Mouse (Mus musculus) heart, postnatal 10 days (tissue): ENCODE measurements at regions not wholly inside any gene's neighbourhood (a gene's known extent, or its start where the extent isn't known, plus 50 kb on each side); places are given as distances from the start of the nearest gene placed in this dataset.

Experiments used
- DNase-seq, 2 experiments: peaks; one replicate each; pipeline ENCODE4 v3.0.0; 2021
- intact Hi-C: fragments of 180-260 bp; cut with DNase I; formaldehyde crosslinking; loops from one replicate; pipeline ENCODE4 v1.15.1; 2025

DNA sequence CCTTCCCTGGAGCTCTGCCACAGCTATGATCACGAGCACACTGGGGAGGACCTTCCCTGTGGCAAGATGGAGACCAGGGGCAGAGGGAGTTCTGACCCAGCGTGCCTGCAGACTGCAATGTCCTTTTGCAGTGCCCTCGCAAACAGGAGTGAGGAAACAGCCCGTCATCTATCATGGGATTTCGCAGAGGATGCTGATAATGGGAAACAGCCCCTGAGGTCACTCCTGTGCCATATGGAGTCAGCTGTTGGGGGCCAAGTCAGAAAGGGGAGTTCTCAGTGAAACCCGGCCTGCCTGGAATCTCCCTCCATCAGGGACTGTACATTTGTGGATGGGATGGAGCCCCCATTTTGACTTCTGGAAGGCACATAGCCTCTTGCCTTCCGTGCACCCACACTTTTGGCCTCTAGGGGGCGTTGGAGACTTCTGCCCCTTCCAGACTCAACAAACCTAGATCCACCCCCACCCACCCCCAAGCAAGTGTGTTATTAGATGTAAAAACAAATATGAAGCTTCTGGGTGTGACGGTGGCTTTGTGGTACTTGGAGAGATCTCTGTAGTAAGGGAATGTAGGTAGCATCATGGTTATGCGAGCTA lies 98.1 kb downstream of the Kdr start:
- DNase-seq, result peak; percentile 31 to 39
- intact Hi-C loops, result no loop called here

GRCm38 (mm10) chr5:75878361-75878760 lies 99.9 kb downstream of the Kdr start:
- DNase-seq, result peak; percentile 45 to 55

GRCm38 (mm10) chr5:75877609-75877971 lies 100.7 kb downstream of the Kdr start:
- no peak for DNase-seq
- intact Hi-C loops, result loop anchor here (2.0 kb wide), 1 partner anchor 45 kb away; no protein-coding TSS in a partner anchor

More at GRCm38 (mm10) chr5:75878361-75878760, 99.9 kb downstream of the Kdr start:
- intact Hi-C loops, result loop anchor here (2.0 kb wide), 1 partner anchor 18 kb away; no protein-coding TSS in a partner anchor

GRCm38 (mm10) chr5:75876871-75877608 lies 101.2 kb downstream of the Kdr start:
- peak in 1 of 2 experiments; percentile 24 for DNase-seq
- intact Hi-C loops, result loop anchor here (2.0 kb wide), 1 partner anchor 46 kb away; no protein-coding TSS in a partner anchor

DNA sequence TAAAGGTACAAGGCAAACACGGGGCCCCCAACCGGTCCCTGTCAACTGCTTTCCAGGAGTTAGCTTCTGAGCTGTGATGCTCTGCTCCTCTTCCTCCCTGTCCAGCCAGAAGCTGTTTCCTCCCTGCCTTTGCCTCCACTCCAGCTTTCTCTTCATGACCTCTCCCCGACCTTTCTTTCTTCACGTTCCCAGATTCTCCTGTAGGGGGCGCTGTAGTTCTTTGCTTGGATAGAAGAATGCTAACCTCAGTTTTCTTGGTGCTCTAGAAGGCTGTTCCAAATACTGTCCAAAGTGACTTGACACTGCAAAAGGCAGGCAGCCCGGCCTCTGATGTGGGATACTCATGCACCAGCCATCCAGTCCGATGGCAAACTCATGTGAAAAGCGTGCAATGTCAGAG lies 107.1 kb downstream of the Kdr start:
- intact Hi-C loops, result loop anchor here (2.0 to 5.0 kb wide), 4 partner anchors 106 to 371 kb away; no protein-coding TSS in a partner anchor

GRCm38 (mm10) chr5:75870666-75871065 lies 107.6 kb downstream of the Kdr start:
- peak; percentile 28 to 35 for DNase-seq
- intact Hi-C loops, result loop anchor here (2.0 to 5.0 kb wide), 4 partner anchors 106 to 372 kb away; no protein-coding TSS in a partner anchor

More for the DNA sequence above, 107.1 kb downstream of the Kdr start:
- DNase-seq, result peak; percentile 90 to 95

- DNase-seq, result no peak
- intact Hi-C loops, result loop anchor here (10.0 kb wide), 1 partner anchor 435 kb away; the partner anchor contains the start of gene Clock
Measured at GRCm38 (mm10) chr5:75869535-75869934, 108.7 kb downstream of the Kdr start.

- intact Hi-C loops, result loop anchor here (10.0 kb wide), 1 partner anchor 440 kb away; the partner anchor contains the start of gene Clock
- no peak for DNase-seq
Measured at GRCm38 (mm10) chr5:75865096-75865495, 113.2 kb downstream of the Kdr start.

DNA sequence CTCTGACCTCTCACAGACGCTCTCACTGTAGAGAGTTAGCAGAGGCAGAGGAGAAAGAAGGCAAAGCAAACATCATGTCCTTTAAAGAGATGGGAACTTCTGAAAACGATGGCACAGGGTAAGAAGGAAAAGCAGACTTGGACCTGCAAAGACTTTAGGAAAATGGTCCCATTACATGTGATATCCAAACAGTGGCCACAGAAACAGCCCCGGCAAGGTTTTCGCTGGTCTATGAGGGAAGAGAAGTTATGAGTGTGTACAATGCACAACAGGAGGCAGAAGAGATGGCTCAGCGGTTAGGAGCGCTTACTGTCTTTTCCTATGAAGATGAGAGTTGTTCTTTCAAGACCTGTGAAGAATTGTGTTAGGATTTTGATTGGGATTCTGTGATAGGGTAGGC lies 114.9 kb downstream of the Kdr start:
- no peak for DNase-seq

DNA sequence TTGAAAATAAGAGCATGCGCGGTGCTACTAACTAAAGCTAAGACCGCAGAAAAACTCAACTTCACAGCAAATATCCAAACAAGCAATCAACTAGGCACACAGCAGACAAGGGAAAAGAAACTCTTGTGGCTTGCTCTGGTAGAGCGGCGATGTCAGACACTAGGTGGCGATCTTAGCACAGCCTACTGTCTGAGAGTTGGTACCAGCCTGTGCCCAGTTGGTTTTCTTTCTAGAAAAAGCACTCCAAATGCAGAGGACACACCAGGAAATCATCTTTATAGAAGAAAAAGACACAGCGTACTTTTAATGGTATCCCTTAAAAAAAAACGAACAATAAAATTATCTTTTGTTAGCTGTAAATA lies 115.6 kb downstream of the Kdr start:
- intact Hi-C loops, result loop anchor here (1.0 to 10.0 kb wide), 5 partner anchors 256 to 678 kb away; partner anchors contain the start of gene Clock
- peak; percentile 55 to 74 for DNase-seq

More for the DNA sequence above, 114.9 kb downstream of the Kdr start:
- intact Hi-C loops, result loop anchor here (2.0 to 10.0 kb wide), 4 partner anchors 441 to 677 kb away; partner anchors contain the start of gene Clock

GRCm38 (mm10) chr5:75861916-75862629 lies 116.2 kb downstream of the Kdr start:
- intact Hi-C loops, result loop anchor here (1.0 to 10.0 kb wide), 5 partner anchors 256 to 679 kb away; partner anchors contain the start of gene Clock
- no peak for DNase-seq

DNA sequence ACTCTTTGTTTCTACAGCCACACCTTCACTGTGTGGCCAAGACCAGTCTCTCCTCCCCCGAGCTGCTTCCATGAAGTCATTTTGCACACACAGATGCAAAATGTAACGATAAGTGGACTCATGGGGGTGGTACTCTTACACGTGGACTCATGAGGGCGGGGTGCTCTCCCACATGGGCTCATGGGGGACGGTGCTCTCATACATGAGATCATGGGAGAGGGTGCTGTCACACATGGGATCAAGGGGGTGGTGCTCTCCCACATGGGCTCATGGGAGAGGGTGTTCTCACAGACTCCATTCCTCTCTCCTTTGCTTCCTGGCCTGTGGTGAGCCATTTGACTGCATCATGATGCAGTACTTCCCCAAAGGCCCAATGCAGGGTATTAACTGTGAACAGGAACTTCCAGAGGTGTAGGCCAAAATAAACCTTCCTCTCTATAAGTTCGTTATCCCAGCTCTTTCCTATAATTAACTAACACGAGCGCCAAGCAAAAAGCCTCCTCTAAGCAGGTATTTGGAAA lies 118.9 kb downstream of the Kdr start:
- no peak for DNase-seq
- intact Hi-C loops, result loop anchor here (10.0 kb wide), 1 partner anchor 415 kb away; no protein-coding TSS in a partner anchor

DNA sequence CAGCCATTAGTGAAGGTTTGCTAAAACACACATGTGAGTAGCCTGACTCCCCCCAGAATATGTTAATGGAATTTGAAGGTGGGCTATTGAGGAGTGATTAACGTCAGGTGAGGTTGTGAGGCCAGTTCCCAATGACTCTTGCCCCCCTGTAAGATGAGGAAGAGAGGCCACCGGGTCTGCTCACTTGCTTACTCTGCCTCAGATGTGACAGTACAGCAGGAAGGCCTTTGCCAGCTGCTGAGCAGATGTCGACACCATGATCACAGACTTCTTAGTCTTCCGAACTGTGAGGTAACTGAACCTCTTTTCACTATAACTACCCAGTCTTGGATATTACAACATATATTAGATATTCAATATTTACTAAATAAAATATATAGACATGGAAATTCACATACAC lies 127.4 kb downstream of the Kdr start:
- no peak for DNase-seq
- intact Hi-C loops, result loop anchor here (5.0 to 10.0 kb wide), 3 partner anchors 199 to 474 kb away; no protein-coding TSS in a partner anchor

DNA sequence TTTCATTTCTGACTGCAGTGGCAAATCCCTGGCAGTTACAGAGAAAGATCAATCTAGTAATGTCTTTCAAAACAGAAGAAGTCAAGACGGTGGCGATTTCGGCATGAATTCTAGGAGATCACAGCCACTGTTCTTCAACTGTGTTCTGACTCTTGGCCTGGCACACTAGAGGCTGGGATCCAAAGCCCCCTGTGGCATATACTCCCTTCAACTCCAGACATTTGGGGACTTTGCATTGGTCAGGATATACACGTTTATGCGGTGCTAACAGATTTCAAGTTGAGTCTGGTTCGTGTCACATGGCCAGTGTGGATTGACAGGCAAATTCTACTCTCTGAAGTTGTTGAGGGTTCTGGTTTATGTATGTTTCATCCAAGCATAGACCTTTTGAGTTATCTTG lies 130.3 kb downstream of the Kdr start:
- intact Hi-C loops, result no loop called here

DNA sequence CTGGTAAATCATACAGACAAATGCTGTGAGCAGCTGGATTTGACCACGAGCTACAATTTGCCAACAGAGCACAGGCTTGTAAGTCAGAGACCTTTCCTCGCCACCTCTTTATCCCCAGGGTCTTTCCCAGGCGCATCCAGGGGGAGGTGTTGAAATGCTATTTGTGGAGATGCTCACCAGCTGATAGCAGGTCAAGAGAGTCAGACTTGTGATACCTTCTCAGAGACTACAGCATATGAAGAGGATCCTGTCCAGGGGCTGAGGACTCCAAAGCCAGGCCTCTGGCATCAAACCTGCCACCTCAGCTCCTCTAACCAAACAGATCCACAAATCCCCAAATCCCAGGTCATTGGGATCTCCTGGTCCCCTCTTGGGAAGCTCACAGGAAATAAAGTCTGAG lies 130.9 kb downstream of the Kdr start:
- intact Hi-C loops, result no loop called here
- DNase-seq, result no peak

More for the DNA sequence above, 130.3 kb downstream of the Kdr start:
- DNase-seq, result no peak

DNA sequence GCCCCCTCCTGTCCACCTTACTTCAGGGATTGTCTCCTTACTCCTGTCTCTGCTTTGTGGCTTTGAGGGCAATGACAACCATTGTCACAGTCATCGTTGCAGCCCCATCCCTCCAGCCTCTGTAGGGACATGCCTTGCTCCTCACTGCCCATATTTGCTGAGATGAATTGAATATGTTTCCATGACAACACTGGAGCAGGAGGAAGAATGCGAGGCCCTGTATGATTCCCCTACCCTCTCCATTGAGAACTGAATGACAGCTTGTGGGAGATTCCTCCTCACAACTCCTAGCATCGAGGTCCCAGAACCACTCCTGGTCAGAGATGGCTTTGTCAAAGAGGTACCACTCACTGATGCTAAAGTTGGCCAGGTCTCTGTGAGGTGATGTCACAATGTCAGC lies 132.2 kb downstream of the Kdr start:
- intact Hi-C loops, result no loop called here
- DNase-seq, result no peak

- intact Hi-C loops, result no loop called here
- DNase-seq, result no peak
Measured at GRCm38 (mm10) chr5:75843807-75844206, 134.5 kb downstream of the Kdr start.

- intact Hi-C loops, result no loop called here
- DNase-seq, result no peak
Measured at GRCm38 (mm10) chr5:75840421-75840820, 137.8 kb downstream of the Kdr start.

GRCm38 (mm10) chr5:75835556-75835961 lies 142.7 kb downstream of the Kdr start:
- peak; percentile 64 to 71 for DNase-seq
- intact Hi-C loops, result loop anchor here (2.0 to 5.0 kb wide), 2 partner anchors 21 to 188 kb away; no protein-coding TSS in a partner anchor
